Mouse (Mus musculus): ENCODE results near the gene Rhbdd1. TPM values are rescaled to one million over a fixed set of nuclear protein-coding genes. Genes with fewer than 3 reads are reported as not detected.

The Rhbdd1 gene
- total and polyA plus RNA-seq, 3 experiments = 7.5 to 10.4 TPM; not detected in 1

DNA sequence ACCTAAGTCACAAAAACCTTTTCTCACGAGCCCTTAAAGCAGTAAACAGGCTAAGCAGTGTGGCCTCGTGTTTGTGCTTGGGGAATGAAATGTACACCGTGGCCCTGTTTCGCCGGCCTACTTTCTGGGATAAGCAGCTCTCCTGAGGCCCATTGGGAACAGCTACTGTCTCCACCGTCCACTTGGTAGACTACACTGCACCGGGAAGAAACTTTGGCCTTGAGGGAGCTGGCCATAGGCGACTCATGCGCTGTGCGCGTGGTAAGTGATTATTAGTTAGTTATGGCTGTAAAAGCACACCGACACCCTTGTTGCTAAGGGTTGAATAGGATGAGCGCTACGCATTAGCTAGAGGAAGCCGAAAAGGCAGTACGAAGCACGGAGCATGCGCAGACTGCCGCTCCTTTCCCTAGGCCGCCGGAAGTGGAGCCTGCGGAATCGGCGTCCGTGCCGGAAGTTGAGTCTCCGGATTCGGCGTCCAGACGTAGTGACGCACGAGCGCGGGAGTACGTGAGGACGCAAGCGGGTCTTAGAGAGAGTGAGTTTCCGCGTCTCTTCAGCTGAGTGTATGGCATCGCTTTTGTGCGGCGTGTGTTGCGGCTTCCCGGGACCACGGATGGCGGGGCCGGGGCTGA, at the start of gene Rhbdd1 (continued):
- TF ChIP-seq NRF1 (IDR thresholded peaks at IDR 0.05; ENCODE audit: insufficient read depth, low read depth, low read length, poor library complexity, severe bottlenecking) (peak; percentile 85), CTCF (IDR thresholded peaks at IDR 0.05 in 2 of 3, conservative IDR thresholded peaks at IDR 0.05 in 1 of 3; ENCODE audit: control insufficient read depth in 1 of 3, insufficient read depth in 1 of 3, low read depth in 2 of 3, low read length in 3 of 3, poor library complexity in 1 of 3, severe bottlenecking in 1 of 3) (no peak), TBP (IDR thresholded peaks at IDR 0.05; ENCODE audit: low read depth, low read length) (peak; percentile 77)

DNA sequence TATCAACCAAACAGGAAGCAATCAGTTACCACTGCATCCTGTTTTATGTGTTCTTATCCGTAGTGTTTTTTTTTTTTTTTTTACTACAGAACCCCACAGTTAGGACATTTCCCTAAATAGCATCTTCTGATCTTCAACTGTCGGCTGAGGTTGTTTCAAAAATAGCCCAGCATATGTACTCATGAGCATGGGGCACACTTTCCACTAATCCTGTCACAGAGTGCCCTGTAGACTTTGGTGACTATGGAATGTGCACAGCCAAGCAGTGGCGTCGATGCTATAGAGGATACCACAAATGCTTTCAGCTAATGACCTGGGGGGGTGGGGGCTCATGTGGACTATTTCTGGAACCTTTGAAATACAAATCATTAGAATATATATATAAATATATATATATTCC, 48.7 kb upstream of the Rhbdd1 start:
- Histone ChIP-seq H3K4me3 (ENCODE audit: control insufficient read depth in 1 of 2, insufficient read depth in 1 of 2, low read depth in 2 of 2, low read length in 2 of 2) (no peak overlapping the region), H3K9me3 (replicated peaks; ENCODE audit: insufficient read depth, low read length) (no peaks in the 10 kb centered on the region), H3K27ac (ENCODE audit: control insufficient read depth, low read depth, low read length) (no peak overlapping the region), H3K4me1 (ENCODE audit: control insufficient read depth in 1 of 2, insufficient read depth in 2 of 2, low read length in 2 of 2) (no peaks in the 10 kb centered on the region), H3K9ac (ENCODE audit: control insufficient read depth, low read depth, low read length, poor library complexity, severe bottlenecking) (no peak overlapping the region), H3K27me3 (ENCODE audit: control insufficient read depth in 1 of 2, insufficient read depth in 2 of 2, low read length in 2 of 2) (no peaks in the 10 kb centered on the region), H3K79me2 (ENCODE audit: control insufficient read depth, insufficient read depth, low read length, poor library complexity) (no peaks in the 10 kb centered on the region), H3K36me3 (ENCODE audit: control insufficient read depth in 1 of 2, insufficient read depth in 2 of 2, low read length in 2 of 2) (no peaks in the 10 kb centered on the region)
- DNase-seq (ENCODE audit: low read depth, low spot score) = no peak
- TF ChIP-seq RAD21 (IDR thresholded peaks at IDR 0.05; ENCODE audit: low read depth, low read length) (no peak), BHLHE40 (IDR thresholded peaks at IDR 0.05; ENCODE audit: borderline replicate concordance, low read depth, low read length) (no peak), POLR2AphosphoS2 (IDR thresholded peaks at IDR 0.05; ENCODE audit: low read length) (no peak), TCF12 (IDR thresholded peaks at IDR 0.05; ENCODE audit: low read depth, low read length) (no peak), TAL1 (IDR thresholded peaks at IDR 0.05; ENCODE audit: low read length) (no peak), CHD2 (IDR thresholded peaks at IDR 0.05; ENCODE audit: low read length) (no peak), POLR2AphosphoS5 (IDR thresholded peaks at IDR 0.05; ENCODE audit: borderline replicate concordance, low read depth, low read length) (no peak), TBP (IDR thresholded peaks at IDR 0.05; ENCODE audit: low read depth, low read length) (no peak), ZMIZ1 (IDR thresholded peaks at IDR 0.05; ENCODE audit: low read depth, low read length) (no peak), MYB (IDR thresholded peaks at IDR 0.05; ENCODE audit: low read depth, low read length) (no peak), MEF2A (IDR thresholded peaks at IDR 0.05; ENCODE audit: extremely low read depth, insufficient replicate concordance, low read depth, low read length, poor library complexity, severe bottlenecking) (no peak), SMC3 (IDR thresholded peaks at IDR 0.05; ENCODE audit: low read depth, low read length) (no peak), HCFC1 (IDR thresholded peaks at IDR 0.05; ENCODE audit: low read depth, low read length) (no peak), MAFK (IDR thresholded peaks at IDR 0.05; ENCODE audit: borderline replicate concordance, low read depth, low read length) (no peak), POLR2A (IDR thresholded peaks at IDR 0.05; ENCODE audit: control insufficient read depth in 1 of 2, insufficient read depth in 1 of 2, low read depth in 1 of 2, low read length in 2 of 2, poor library complexity in 1 of 2) (no peak), ETS1 (IDR thresholded peaks at IDR 0.05; ENCODE audit: low read depth, low read length) (no peak), GATA1 (IDR thresholded peaks at IDR 0.05; ENCODE audit: low read depth, low read length) (no peak)

Measured in MEL (cell line).